Mouse (Mus musculus): ENCODE measurements around the gene Ucp2.
"Not testable (repeated sequence)": the region's sequence is repeated elsewhere in the genome, so short reads cannot be mapped to it uniquely, and the experiment has no call there.

Gene Ucp2

DNA sequence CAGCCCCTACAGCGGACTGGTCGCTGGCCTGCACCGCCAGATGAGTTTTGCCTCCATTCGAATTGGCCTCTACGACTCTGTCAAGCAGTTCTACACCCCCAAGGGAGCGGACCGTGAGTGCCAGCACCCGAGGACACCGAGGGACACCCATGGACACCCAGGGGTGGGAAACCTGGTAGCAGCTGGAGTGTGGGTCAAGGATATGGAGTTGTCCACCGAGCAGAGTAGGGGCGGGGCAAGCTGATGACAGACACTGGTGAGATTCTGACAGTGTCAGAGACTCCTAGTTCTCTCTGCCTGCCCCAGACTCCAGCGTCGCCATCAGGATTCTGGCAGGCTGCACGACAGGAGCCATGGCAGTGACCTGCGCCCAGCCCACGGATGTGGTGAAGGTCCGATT, 13.0 kb upstream of the Ucp2 start:
- DNase-seq = peak; percentile 88

DNA sequence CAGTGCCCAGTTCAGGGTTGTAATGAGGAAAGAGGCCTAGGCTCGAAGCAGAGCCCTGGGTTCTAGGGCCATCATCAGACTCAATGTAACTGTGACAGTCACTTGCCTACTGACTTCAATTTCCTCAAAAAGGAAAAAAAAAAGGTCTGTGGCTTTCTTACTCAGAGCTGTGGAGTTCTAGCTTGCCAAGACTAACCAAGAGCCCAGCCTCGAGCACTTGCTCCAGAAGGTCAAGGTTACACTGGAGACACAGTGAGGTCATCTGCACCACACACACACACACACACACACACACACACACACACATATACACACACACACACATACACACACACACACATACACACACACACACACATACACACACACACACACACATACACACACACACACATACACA, 11.1 kb upstream of the Ucp2 start:
- not testable (repeated sequence) for DNase-seq

DNA sequence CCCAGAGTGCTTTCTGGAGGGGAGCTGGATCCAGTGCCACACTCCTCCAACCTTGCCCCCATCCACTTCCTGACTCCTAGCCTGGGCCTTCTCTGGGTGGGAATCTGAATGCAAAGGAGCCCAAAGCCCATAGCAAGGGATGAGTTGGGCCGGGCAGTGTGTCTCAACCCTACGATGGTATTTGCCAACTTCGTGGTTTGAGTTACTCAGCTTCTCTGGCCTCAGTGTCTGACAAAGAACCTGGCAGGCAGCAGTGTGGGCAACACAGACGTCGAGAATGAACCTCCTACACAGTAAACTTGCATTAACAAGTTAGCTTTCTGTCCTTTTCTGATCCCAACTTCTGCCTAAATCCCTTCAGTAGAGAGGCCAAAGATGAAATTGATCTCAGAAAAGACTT, 8.6 kb upstream of the Ucp2 start:
- DNase-seq = no peak

DNA sequence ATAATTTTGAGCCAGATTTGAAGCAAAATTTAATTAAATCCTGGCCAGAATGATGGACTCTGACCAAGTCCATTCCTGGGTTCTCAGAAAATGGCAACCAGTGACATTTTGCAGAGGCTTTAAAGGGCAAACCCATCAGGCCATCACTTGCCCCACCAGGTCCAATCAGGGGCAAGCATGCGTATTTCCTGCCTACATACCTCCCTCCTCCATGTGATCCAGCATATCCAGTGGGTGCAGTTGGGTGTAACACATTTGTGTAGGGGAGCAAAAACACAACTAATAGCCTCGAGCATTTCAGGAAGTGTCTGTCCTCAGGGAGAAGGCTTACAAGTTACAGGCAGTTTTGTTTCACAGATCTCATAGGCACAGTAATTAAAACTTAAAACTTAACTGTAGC, 5.8 kb upstream of the Ucp2 start:
- DNase-seq = no peak

DNA sequence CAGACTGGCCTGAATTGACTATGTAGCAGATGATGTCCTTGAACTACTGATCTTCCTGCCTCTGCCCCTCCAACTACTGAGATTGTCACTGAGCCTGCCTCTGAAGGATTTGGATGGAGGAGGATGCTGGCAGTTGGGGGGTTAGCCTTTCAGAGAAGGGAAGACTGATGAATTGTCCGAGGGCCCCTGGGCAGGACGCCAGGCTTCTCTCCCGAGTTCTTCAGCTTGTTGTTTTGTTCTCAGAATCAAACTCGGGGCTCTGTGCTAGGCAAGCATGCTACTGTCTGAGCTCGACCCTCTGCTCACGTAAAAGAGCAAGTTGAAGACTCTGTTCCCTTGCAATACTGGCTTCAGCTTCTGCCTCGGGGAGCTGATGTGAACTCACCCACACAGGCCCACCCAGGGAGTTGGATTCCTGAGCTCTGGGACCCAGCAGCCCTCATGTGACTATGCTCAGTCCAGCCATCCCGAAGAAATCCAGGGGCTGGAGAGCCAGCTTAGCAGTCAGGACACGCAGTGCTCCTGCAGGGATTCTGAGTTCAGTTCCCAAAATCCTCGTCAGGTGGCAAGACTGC, 4.6 kb upstream of the Ucp2 start:
- DNase-seq = peak; percentile 90

DNA sequence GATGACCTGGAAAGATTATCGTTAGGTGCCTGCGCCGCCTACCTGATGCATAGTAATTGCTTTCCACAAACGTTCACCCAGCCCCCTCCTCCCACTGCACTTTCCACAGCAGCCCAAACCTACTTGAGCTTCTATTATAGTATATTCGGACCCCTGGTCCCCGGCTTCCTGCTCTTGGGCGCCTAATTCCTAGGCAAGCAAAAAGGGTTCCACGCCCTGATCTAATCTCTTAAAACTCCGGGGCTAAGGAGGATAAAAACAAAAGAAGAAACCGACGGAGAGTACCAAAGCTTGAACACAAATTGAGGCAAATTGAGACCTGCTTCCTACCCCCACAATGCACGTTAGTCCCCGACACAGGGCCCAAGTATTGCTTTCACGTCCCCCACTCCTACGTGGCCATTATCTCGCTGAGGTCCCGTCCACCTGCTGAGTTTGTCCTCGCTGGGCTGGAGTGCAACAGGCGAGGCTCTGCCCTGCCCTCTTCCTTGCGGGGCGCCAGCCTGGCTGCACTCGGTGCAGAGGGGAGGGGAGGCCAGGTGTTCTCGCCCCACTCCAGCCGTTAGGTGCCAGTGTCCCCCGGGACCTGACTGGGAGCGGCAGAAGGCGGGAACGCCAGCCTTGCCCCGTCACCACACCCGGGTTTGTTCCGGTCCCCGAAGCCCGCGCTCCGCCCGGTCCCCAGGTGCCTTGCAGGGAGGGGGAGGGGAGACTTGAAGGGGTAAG, 583 bp upstream of the Ucp2 start:
- DNase-seq = peak; percentile 93

DNA sequence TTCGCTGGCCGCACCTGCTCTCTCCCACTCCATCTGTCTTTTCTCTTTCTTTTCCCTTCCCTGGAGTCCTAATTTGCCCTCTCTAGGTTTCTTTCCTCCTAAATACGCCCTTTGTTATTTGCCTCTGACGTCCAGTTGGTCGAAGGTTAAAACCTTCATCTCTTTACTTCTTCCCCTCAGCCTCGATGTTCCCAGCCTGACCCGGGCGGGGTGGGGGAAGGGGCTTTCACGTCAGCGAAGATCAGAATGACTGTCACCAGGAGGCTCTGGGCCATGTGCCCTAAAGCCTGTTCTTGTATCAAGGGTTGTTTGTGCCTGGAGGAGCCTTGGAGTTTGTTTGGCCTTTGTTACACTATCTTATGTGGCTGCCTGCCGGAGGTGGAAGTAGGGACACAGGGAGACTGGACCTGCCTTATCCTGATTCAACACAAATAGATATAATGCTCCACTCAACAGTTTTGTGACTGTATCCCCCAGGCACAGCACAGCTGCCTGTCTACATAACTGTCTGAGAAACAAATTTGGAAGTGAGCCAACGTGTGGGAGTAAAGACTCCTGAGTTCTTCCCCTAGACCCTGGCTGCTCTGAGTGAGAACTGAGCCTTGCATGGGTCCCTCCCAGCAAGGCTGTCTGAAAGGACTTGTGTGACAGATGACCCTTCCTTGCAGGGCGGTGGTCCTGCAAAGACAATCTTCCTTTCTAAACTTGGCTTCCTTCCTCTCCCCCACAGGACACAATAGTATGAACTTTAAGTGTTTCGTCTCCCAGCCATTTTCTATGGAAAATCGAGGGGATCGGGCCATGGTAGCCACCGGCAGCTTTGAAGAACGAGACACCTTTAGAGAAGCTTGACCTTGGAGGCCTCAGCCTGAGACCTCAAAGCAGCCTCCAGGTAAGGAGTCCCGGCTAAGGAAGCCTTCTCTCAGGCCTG, 612 bp downstream of the Ucp2 start:
- peak; percentile 97 for DNase-seq

DNA sequence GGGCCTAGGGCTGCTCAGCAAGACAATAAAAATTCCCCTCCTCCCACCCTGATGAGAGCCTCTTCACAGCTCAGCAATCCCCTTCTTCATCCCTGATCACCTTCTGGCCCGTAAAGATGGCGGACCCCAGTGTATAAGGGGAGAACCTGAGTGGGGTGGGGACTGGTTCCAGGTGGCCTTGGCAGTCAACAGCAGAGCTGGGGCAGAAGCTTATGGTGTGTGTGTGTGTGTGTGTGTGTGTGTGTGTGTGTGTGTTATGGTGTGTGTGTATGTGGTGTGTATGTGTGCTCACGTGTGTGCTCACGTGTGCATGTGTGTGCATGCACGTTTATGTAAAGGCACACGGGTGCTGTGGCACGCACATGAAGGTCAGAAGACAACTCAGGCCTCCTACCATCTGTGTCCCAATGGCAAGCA, 1.3 kb downstream of the Ucp2 start:
- DNase-seq = peak; percentile 93

DNA sequence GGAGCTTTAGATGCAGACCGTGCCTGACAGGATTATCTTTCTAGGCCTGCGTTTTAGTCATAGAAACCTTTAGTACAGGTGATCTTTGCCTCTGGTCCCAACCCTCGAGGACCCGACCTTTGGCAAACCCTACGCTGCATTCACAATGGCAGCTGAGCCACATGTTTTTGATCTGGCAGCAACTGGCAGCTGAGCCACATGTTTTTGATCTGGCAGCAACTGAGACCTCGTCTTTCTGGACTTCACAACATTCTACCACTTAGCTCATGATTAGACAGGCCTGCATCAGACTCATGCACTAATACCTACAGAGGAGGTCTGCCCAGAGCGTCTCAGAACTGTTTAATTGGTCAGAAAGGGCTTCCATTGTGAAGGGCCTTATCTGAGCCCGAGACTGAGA, 1.9 kb downstream of the Ucp2 start:
- DNase-seq = peak; percentile 93

DNA sequence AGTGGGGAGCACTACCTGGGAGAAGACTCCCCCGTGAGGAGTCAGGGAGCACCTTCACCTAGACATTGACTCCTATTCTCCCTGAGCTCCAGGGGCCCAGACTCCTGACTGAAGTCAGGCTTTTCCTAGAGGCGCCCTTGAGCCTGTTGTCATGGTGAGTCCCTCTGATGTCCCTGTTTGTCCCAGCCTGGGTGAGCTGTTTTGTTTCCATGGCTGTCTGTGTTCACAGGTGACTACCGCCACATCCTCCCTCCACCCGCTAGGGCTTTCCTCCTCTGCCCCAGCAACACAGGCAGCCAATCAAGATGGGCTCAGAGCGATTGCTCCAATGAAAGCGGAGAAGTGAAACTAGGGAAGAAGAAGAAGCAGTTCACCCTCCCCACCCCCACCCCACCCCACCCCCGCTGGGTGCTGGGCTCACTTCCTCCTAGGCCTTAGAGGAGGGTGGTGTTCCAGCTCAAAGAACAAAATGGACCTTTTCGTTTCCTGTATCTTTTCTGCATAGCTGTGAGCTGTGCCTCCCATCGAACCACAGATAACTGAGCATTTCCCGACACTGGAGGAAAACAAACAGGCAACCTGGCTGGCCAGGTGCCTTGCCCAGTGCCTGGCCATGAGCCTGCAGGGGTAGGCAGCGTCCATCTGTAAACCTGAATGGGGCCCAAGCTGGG, 2.6 kb downstream of the Ucp2 start:
- peak; percentile 99 for DNase-seq

DNA sequence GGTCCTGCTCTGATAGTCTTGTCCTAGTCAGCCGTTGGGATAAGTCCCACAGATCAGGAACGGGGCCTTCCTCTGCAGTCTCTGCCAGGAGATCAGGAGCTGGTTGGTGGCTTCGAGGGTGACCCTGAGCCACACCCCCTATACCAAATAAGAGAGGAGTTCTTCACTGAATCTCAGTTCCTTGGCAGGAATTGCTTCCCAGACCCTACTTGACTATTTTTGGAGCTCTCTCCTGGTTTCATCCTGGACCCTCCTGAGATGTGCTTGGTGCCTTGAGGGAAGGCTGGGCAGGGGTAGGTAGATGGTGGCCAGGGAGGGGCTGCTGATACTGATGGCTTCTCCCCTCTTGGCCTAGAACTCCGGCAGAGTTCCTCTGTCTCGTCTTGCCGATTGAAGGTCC, 3.2 kb downstream of the Ucp2 start:
- peak; percentile 94 for DNase-seq

DNA sequence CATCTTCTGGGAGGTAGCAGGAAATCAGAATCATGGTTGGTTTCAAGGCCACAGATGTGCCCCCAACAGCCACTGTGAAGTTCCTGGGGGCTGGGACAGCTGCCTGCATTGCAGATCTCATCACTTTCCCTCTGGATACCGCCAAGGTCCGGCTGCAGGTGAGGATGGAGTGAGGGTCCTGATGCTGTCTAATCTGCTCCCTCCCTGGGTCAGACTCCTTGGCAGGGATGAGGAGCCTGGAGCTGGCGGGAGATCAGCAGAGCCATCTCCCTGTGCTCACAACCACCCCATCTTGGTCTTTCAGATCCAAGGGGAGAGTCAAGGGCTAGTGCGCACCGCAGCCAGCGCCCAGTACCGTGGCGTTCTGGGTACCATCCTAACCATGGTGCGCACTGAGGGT, 3.7 kb downstream of the Ucp2 start:
- peak; percentile 92 for DNase-seq

DNA sequence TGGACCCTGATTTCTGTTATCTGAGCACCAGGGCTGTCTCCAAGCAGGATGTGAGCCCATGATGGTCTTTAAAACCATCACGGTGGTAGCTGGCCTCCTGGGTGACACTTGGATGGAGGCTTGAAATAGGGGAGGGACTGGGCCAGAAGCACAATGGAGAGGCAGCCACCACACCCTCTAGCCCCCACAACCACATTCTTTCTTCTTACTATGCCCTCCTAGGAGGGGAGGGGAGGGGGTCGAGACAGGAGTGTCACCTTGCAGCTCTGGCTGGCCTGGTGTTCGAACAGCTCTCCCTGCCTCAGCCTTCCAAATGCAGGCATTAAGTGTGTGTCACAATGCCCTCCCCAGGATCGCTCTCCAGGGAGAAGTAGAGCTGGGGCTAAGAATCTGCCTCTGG, 4.3 kb downstream of the Ucp2 start:
- no peak for DNase-seq

DNA sequence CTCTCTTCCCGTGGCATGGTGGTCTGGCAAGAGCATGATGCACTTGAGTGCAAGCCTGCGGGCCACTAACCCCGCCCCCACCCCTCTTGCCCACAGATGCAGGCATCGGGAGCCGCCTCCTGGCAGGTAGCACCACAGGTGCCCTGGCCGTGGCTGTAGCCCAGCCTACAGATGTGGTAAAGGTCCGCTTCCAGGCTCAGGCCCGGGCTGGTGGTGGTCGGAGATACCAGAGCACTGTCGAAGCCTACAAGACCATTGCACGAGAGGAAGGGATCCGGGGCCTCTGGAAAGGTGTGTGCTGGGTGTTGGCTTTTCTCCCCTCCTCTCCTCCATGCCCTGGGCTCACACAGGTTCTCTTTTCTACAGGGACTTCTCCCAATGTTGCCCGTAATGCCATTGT, 4.8 kb downstream of the Ucp2 start:
- DNase-seq = peak; percentile 93

DNA sequence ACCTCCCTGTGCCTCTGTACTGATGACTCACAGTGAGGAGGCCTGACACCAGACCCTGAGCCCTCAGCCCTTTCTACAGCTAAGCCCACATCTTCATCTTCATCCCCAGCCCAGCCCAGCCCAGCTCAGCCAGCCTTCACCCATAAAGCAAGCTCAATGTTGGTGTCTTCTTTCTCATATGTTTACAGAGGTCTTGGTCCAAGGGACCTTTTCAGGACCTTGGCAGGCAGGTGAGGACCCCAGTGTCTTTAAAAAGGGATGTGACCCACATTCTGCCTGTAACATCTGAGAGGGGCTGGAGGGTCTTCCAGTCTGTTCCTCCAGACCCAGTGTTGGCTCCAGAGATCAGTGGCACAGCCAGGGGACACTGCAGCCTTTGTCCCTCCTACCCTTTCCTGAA, 6.3 kb downstream of the Ucp2 start:
- no peak for DNase-seq

DNA sequence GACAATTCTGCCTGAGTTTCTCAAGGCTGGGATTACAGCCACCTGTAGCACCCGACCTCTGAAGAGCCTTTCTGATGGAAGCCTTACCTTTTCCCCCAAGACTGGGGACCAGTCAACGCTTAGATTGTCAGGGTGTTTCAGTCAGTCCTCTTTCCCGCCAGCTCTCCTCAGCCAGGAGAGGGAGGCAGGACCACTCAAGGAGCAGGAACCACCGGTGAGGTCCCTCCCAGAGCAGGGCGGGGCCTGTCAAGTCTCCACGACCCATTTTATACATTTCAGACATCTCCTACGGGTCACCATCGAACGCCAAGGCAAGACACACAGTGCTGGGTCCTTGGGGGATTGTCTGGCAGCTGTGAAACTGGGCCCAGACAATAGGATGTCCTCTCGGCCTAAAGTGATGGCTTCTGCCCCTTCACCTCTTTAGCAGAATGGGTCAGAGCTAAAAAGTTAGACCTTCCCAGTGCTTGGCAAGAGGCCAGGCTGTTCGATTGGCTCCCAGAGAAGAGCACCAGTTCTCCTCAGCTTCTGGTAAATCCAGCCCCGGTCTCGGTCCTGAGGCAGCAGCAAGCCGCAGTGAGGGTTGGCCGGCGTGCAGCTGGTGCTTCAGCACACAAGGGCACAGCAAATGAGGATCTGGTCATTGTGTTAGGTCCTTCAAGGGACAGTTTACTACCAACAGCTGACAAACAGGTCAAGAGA, 7.3 kb downstream of the Ucp2 start:
- DNase-seq = peak; percentile 96

DNA sequence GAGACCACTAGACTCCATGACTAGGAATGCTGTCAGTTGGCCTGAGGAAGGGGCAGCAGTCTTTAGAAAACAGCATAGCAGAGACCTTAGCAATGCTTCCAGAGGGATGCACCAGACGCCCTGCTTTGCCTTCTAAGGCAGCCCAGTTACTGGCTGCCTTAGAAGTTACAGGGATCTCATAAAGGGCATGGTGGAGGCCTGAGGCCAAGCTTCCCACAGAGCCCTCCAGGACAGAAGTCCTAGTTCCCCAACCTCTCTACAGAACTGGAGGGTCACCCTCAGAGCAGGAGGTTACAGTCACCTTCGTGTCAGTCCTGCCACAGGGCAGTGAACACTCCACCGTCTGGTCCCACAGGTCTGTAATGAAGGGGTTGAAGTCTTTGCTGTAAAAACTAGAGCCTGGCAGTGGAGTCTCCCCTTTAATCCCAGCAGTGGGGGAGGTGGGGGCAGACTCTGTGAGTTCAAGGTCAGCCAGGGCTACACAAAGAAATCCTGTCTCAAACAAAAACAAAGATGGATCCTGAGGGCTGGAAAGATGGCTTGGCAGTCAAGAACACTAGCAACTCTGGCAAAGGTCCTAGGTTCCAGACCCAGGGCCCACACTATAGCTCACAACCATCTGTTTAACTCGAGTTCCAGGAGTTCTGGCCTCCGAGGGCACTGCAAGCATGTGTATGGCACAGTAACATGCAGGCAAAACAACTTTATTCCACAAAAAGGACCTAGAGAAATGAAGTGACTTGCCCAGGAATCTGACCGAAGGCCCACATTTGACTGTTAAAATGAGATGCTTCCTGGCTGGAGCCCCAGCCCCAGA, 8.1 kb downstream of the Ucp2 start:
- no peak for DNase-seq

DNA sequence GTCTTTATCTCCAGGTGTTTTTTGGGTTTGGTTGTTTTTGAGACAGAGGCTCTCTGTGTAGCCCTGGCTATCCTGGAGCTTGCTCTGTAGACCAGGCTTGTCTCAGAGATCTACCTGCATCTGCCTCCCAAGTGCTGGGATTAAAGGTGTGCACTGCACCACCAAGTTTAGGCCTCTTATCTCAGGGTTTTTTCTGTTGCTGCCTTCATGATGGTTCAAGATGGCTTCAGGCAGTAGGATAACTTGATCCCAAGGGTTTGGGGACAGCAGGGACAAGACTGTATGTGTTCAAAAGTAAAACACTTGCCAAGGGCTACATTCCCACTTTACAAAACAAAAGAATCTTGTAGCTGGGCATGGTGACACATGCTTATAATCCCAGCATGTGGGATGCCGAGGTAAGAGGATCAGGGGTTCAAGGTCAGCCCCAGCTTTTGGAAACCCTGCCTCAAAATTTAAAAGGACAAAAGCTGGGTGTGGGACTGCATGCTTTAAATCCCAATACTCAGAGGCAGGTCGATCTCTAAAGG, 8.8 kb downstream of the Ucp2 start:
- DNase-seq = no peak

DNA sequence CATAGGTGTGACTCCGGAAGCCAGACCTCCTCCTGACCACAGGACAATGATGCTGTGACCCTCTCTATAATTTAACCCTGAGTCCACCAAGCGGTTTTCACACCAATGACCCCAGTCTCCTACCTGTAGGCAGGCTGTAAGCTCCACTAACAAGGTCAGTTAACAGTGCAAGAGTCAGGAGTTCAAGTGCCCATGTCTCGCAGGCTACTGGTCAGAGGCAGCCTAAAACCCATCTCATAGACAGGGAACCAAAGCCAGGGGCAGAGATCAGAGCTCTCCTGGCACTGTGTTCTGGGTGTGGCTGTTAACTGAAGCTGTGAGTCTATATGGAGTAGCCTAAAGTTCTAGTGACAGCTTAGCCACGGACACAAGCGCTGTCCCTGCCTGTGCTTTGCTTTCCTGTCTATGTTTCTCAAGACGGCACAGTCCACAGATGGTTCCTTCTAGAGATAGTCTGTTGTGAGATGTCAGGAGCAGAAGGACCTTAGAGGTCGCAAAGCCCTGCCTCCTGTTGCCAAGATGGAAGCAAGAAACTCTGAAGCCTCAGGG, 9.3 kb downstream of the Ucp2 start:
- peak; percentile 91 for DNase-seq

DNA sequence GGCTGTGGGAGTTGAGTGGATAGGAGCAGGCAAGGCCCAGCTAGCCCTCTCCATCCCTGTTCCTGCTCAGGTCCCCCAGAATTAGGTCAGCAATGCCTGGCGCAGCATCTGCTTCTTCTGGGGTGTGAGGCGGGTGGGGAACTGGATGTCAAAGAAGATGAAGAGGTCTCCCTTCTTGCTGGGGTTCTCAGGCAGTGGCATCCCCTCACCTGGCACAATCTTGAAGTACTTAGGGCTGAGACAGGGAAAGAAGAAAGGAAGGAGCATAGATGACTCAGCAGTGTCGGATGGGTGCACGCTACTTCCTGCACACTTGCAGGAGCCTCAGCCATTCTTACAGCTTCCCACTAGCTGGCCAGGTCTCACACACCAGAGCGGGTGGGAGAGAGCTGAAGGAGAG, 9.9 kb downstream of the Ucp2 start:
- DNase-seq = peak; percentile 93
